Mouse (Mus musculus): ENCODE data around the gene Plekhb2.

- TF ChIP-seq CTCF (conservative IDR thresholded peaks at IDR 0.05; ENCODE audit: low read length) (no peak), NANOG (IDR thresholded peaks at IDR 0.05; ENCODE audit: borderline replicate concordance, low read length) (no peak)
Observed at GRCm38 (mm10) chr1:34822746-34823145, 27.0 kb upstream of the Plekhb2 start.

All from E14TG2a.4 (cell line).